Mouse (Mus musculus): Measurements from ENCODE around the gene Trub2. TPM values are rescaled to one million over a fixed set of nuclear protein-coding genes. Genes with fewer than 3 reads are reported as not detected.
"Not testable (repeated sequence)": the region's sequence is repeated elsewhere in the genome, so short reads cannot be mapped to it uniquely, and the experiment has no call there.

Trub2 gene
- polyA plus RNA-seq, 1 experiment from 2014 or later, result 49.4 TPM

- Histone ChIP-seq H3K27me3 (no peaks in the 10 kb centered on the region), H3K4me1 (peaks cover 20% of the 10 kb centered on the region), H3K4me2 (no peak overlapping the region), H3K4me3 (no peak overlapping the region), H3K27ac (no peak overlapping the region), H3K9me3 (no peaks in the 10 kb centered on the region), H3K36me3 (peaks cover 61% of the 10 kb centered on the region), H3K9ac (no peak overlapping the region)
- no peak for ATAC-seq (ENCODE audit: insufficient number of reproducible peaks, insufficient read depth, low FRiP score, low TSS enrichment, low read depth)
- 82% methylated on average over 11 of the region's 11 CpGs for WGBS
Observed at GRCm38 (mm10) chr2:29815678-29816371, 27.5 kb upstream of the Trub2 start.

GRCm38 (mm10) chr2:29803400-29803831, 15.1 kb upstream of the Trub2 start:
- H3K36me3 ChIP-seq, result peaks cover 41% of the 10 kb centered on the region
- ATAC-seq (ENCODE audit: insufficient number of reproducible peaks, insufficient read depth, low FRiP score, low TSS enrichment, low read depth), result no peak
- 18% methylated on average over 6 of the region's 6 CpGs for WGBS
- H3K4me2 ChIP-seq, result peak overlapping the region; percentile 88
- H3K27ac ChIP-seq, result no peak overlapping the region
- no peaks in the 10 kb centered on the region for H3K27me3 ChIP-seq
- H3K4me3 ChIP-seq, result peak overlapping the region; percentile 71
- H3K4me1 ChIP-seq, result peaks cover 9% of the 10 kb centered on the region
- no peaks in the 10 kb centered on the region for H3K9me3 ChIP-seq
- H3K9ac ChIP-seq, result peak overlapping the region; percentile 85

GRCm38 (mm10) chr2:29802827-29803201, 14.5 kb upstream of the Trub2 start:
- H3K27ac ChIP-seq, result peak overlapping the region; percentile 65
- WGBS, result under 1% methylated on average over 39 of the region's 39 CpGs
- peaks cover 35% of the 10 kb centered on the region for H3K36me3 ChIP-seq
- H3K9ac ChIP-seq, result peak overlapping the region; percentile 85
- ATAC-seq (ENCODE audit: insufficient number of reproducible peaks, insufficient read depth, low FRiP score, low TSS enrichment, low read depth), result peak; percentile 70; the same call in 1 of the 2 replicates
- peak overlapping the region; percentile 71 for H3K4me3 ChIP-seq
- H3K9me3 ChIP-seq, result no peaks in the 10 kb centered on the region
- H3K4me2 ChIP-seq, result peak overlapping the region; percentile 88
- peaks cover 9% of the 10 kb centered on the region for H3K4me1 ChIP-seq
- no peaks in the 10 kb centered on the region for H3K27me3 ChIP-seq

DNA sequence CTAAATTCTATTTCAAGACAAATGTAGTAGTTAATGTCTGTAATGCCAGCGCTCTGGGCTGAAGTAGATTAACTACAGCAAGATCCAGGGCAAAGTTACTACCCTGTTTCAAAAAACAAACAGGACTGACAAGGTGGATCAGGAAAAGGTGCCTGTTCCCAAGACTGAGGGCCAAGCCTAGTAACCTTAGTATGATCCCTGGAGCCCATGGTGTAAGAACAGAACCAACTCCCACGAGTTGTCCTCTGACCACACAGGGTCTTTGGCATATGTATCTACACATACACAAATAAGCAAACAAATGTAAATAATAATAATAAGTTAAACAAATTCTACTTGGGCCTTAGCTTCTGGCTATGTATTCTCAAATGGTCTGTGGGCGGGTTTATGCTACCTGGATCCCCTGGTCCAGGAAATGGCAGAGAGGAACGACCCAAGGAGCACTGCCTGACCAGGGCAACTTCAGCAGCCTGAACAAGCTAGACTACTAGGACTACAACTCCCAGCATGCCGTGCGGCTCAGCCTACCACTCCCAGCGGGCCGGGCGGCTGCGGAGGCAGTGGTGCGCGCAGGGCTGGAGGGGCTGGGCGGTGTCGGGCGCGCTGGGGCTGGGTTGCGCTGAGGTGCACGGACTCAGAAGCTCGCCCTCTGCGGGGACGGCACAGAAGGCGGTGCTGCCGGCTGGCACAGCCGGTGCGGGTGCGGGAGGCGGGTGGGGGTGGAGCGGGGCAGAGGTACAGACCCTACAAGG, 13.9 kb upstream of the Trub2 start, which contains the start of gene Slc27a4:
Gene Slc27a4 (plus strand): TSS at position 560 of the 752 bp plus-strand sequence.
- peak within 1 kb of the TSS; percentile 88 for H3K4me2 ChIP-seq
- peaks cover 9% of the 10 kb centered on the region for H3K4me1 ChIP-seq
- ATAC-seq (ENCODE audit: insufficient number of reproducible peaks, insufficient read depth, low FRiP score, low TSS enrichment, low read depth), result peak; percentile 95
- H3K36me3 ChIP-seq, result peaks cover 32% of the 10 kb centered on the region
- H3K27ac ChIP-seq, result peak within 1 kb of the TSS; percentile 65
- H3K27me3 ChIP-seq, result no peaks in the 10 kb centered on the region
- peak within 1 kb of the TSS; percentile 85 for H3K9ac ChIP-seq
- H3K9me3 ChIP-seq, result no peaks in the 10 kb centered on the region
- WGBS, result 5% methylated on average over 28 of the region's 28 CpGs
- peak within 1 kb of the TSS; percentile 71 for H3K4me3 ChIP-seq

DNA sequence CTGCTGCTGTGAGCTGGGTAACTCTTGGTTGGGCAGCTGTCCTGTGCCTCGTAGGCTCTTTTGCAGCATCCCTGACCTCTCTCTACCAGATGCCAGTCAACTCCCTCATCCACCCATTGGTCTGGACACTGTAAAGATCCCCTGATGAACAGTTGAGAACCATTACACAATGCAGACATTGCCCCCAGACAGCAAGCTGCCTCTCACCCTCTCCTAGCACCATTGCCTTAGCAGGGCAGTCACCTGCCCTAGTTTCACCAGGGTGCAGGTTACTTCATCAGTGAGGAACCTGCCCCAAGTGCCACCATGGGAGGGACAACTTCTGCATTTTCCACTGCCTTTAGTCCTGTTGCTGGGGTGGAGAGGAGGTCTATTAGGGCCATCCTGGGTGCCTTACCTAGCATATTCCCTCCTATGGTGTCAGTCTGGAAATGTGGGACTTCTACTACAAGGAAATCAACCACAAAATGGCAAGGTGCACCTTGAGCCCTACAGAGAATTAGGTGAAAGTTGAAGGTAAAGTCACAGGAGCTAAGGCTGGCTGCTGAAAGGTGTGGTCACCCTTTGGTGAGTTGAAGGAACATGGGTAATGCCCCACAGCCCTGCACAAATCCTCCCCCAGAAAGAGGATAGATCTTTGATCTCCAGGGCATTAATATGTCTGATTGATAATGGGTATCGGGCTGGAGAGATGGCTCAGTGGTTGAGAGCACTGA, 4.6 kb upstream of the Trub2 start:
- H3K4me2 ChIP-seq, result no peak overlapping the region
- no peak for ATAC-seq (ENCODE audit: insufficient number of reproducible peaks, insufficient read depth, low FRiP score, low TSS enrichment, low read depth)
- no peak overlapping the region for H3K27ac ChIP-seq
- WGBS, result 92% methylated on average over 2 of the region's 2 CpGs
- no peak overlapping the region for H3K4me3 ChIP-seq
- no peaks in the 10 kb centered on the region for H3K27me3 ChIP-seq
- H3K36me3 ChIP-seq, result peaks cover 72% of the 10 kb centered on the region
- H3K4me1 ChIP-seq, result peaks cover 10% of the 10 kb centered on the region
- H3K9me3 ChIP-seq, result no peaks in the 10 kb centered on the region
- H3K9ac ChIP-seq, result no peak overlapping the region

DNA sequence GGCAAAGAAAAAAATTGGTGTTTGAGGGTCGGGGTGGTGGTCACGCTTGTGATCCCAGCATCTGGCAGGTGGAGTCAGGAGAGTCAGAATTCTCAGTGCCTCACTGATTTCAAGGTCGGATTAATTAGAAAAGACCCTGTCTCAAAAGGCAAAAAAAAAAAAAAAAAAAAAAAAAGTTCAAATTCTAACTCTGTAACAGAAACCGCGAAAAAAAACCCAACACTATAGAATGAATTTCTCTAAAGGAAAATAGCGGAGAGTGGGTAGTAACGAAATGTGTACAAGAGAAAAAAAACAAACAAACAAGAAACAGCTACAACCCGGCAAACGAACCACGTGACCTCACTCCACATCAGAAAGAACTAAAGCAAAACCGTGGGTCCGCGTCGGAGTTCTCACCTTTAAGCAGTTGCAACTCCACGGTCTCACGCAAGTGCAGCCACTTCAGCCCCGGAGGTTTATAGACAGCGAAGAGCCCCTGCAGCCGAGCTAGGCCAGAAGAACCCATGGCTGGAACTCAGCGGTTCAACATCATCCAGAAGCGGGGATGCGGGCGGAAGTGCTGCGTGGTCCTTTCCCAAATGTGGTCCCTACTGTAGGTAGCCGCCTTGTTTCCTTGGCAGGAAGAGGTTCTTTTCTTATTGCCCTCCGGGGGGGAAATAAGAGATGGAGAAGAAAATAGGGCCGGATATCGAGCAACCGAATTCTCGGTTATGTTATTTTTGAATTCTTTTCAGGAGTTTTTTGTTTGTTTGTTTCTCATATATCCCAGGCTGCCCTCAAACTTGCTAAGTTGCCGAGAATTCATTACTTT, 991 bp downstream of the Trub2 start, which contains the start of gene Coq4:
Gene Coq4 (plus strand): TSS at position 390 of the 814 bp plus-strand sequence.
- Histone ChIP-seq H3K27me3 (no peaks in the 10 kb centered on the region), H3K9ac (peak within 1 kb of the TSS; percentile 80), H3K9me3 (no peaks in the 10 kb centered on the region), H3K4me3 (peak within 1 kb of the TSS; percentile 69), H3K4me2 (peak within 1 kb of the TSS; percentile 86), H3K36me3 (peaks cover 66% of the 10 kb centered on the region), H3K27ac (peak within 1 kb of the TSS; percentile 63), H3K4me1 (peaks cover 19% of the 10 kb centered on the region)
- ATAC-seq (ENCODE audit: insufficient number of reproducible peaks, insufficient read depth, low FRiP score, low TSS enrichment, low read depth), result peak; percentile 82
- WGBS, result 1% methylated on average over 31 of the region's 31 CpGs

- no peak overlapping the region for H3K27ac ChIP-seq
- H3K36me3 ChIP-seq, result peaks cover 70% of the 10 kb centered on the region
- no peak overlapping the region for H3K4me3 ChIP-seq
- 74% methylated on average over 4 of the region's 4 CpGs for WGBS
- peaks cover 4% of the 10 kb centered on the region; the same call in 1 of the 2 replicates for H3K9me3 ChIP-seq
- peaks cover 19% of the 10 kb centered on the region for H3K4me1 ChIP-seq
- no peak for ATAC-seq (ENCODE audit: insufficient number of reproducible peaks, insufficient read depth, low FRiP score, low TSS enrichment, low read depth)
- H3K27me3 ChIP-seq, result no peaks in the 10 kb centered on the region
- no peak overlapping the region for H3K4me2 ChIP-seq
- no peak overlapping the region for H3K9ac ChIP-seq
Observed at GRCm38 (mm10) chr2:29784290-29784689, 4.0 kb downstream of the Trub2 start.

DNA sequence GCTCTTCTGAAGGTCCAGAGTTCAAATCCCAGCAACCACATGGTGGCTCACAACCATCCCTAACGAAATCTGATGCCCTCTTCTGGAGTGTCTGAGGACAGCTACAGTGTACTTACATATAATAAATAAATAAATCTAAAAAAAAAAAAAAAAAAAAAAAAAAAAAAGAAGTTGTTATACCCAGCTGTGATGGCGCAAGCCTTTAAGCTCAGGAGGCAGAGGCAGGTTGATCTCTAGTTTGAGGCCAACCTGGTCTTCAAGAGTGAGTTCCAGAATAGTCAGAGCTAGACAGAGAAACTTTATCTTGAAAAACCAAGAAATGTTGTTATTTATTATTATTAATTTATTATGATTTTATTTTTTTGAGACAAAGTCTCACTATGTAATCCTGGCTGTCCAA, 7.0 kb downstream of the Trub2 start:
- H3K4me2 ChIP-seq; H3K4me1 ChIP-seq; H3K27ac ChIP-seq; H3K27me3 ChIP-seq; H3K4me3 ChIP-seq; H3K9ac ChIP-seq; H3K9me3 ChIP-seq; ATAC-seq (ENCODE audit: insufficient number of reproducible peaks, insufficient read depth, low FRiP score, low TSS enrichment, low read depth): not testable (repeated sequence)
- WGBS, result 91% methylated on average over 2 of the region's 2 CpGs
- H3K36me3 ChIP-seq, result peaks cover 97% of the 10 kb centered on the region

DNA sequence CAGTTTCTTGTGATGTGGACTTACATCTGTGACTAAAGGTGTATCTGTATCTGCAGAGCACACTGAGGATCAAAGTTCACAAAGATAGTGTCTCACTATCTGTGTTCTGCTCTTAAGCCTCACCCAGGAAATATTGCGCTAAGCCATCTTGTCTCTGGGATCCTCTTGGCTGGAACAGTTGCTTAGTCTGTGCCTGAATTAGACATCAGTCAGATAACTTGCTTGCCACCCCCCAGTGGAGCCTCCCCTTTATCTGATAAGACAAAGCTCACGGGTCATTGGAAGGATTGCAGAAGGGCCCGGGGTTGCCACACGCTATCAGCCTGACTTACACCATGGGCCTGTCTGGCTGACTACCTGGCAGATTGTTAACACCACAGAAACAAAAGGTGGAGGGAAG, 15.0 kb downstream of the Trub2 start:
- ATAC-seq (ENCODE audit: insufficient number of reproducible peaks, insufficient read depth, low FRiP score, low TSS enrichment, low read depth), result no peak
- H3K9me3 ChIP-seq, result no peaks in the 10 kb centered on the region
- no peak overlapping the region for H3K9ac ChIP-seq
- H3K4me1 ChIP-seq, result no peaks in the 10 kb centered on the region
- no peak overlapping the region for H3K4me3 ChIP-seq
- no peaks in the 10 kb centered on the region for H3K27me3 ChIP-seq
- H3K4me2 ChIP-seq, result no peak overlapping the region
- peaks cover 48% of the 10 kb centered on the region for H3K36me3 ChIP-seq
- 93% methylated on average over 4 of the region's 4 CpGs for WGBS
- no peak overlapping the region for H3K27ac ChIP-seq

DNA sequence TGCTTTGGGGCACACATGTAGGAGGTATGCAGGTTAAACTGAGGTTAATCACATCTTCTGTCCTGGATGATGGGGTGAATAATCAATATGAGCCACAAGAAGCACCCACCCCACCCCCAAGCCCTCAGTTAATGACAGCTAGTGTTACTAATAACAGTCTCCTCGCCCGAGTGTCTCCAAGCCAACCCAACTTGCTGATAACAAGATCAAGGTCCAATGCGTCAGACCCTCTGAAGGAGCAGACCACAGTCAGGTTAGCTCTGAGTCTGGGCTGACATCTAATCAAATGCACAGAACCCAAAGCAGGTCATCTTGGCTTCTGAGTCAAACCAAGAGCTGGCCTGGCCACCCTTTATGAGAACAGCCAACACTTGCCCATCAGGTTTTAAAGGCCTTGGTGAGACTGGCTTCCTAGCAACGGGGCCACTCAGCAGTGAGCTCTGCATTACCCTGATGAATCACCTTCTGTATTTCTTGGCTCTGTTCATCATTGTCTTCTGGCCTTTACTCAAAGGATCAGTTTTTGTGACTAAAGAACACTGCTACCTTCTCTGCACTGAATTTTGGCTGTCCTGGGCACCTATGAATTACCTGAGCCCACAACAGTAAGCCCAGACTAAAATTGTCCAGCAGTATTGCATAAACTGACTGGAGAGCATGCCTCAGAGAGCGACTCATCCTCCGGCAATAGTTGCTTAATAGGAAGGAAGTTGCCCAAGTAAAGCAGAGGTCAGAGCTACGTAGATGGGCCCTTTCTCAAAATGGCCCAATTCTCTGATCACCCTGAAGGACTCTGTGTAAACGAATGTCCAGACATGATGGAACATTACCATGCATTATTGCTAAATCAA, 16.5 kb downstream of the Trub2 start:
- no peak overlapping the region for H3K4me3 ChIP-seq
- H3K27me3 ChIP-seq, result no peaks in the 10 kb centered on the region
- no peaks in the 10 kb centered on the region for H3K9me3 ChIP-seq
- H3K27ac ChIP-seq, result no peak overlapping the region
- no peak for ATAC-seq (ENCODE audit: insufficient number of reproducible peaks, insufficient read depth, low FRiP score, low TSS enrichment, low read depth)
- H3K4me1 ChIP-seq, result no peaks in the 10 kb centered on the region
- WGBS, result 84% methylated on average over 8 of the region's 8 CpGs
- no peak overlapping the region for H3K4me2 ChIP-seq
- no peak overlapping the region for H3K9ac ChIP-seq
- peaks cover 33% of the 10 kb centered on the region for H3K36me3 ChIP-seq

Measured in embryonic facial prominence, embryonic 13.5 days (tissue).